Mouse (Mus musculus) forelimb bud, embryonic 11.5 days (tissue): Measurements from ENCODE around the gene Mmp13.
"Not testable (repeated sequence)": the region's sequence is repeated elsewhere in the genome, so short reads cannot be mapped to it uniquely, and the experiment has no call there.

Experiments
- DNase-seq: peaks from one replicate; pipeline ENCODE4 v3.0.0-alpha.2; 2012; ENCODE audit warnings: low read depth, low spot score

Mmp13 gene

GRCm38 (mm10) chr9:7272214-7272613 is at the start of gene Mmp13:
TSS of gene Mmp13 (plus strand) at chr9:7272514.
- no peak for DNase-seq

GRCm38 (mm10) chr9:7238619-7239018 is 33.7 kb upstream of the Mmp13 start:
- DNase-seq, result no peak

GRCm38 (mm10) chr9:7239967-7240366 is 32.3 kb upstream of the Mmp13 start:
- no peak for DNase-seq

GRCm38 (mm10) chr9:7252797-7253654 is 19.3 kb upstream of the Mmp13 start:
- no peak for DNase-seq

- DNase-seq, result no peak
Measured at GRCm38 (mm10) chr9:7261667-7262066, 10.6 kb upstream of the Mmp13 start.

GRCm38 (mm10) chr9:7270071-7270470 is 2.2 kb upstream of the Mmp13 start:
- no peak for DNase-seq

GRCm38 (mm10) chr9:7282565-7283302 is 10.4 kb downstream of the Mmp13 start:
- no peak for DNase-seq

- DNase-seq, result not testable (repeated sequence)
Measured at GRCm38 (mm10) chr9:7283303-7283684, 11.0 kb downstream of the Mmp13 start.

- DNase-seq, result no peak
Measured at GRCm38 (mm10) chr9:7289501-7289900, 17.2 kb downstream of the Mmp13 start.

- no peak for DNase-seq
Measured at GRCm38 (mm10) chr9:7289901-7290300, 17.6 kb downstream of the Mmp13 start.

- no peak for DNase-seq
Measured at GRCm38 (mm10) chr9:7292132-7292531, 19.8 kb downstream of the Mmp13 start.

GRCm38 (mm10) chr9:7331847-7332246 is 59.5 kb downstream of the Mmp13 start:
- DNase-seq, result no peak
